Mouse (Mus musculus): ENCODE measurements around the gene Lrfn1. TPM values are rescaled to one million over a fixed set of nuclear protein-coding genes. Genes with fewer than 3 reads are reported as not detected.
A peak's percentile ranks its signal among the peaks of the same experiment; 100 is the strongest.

Gene Lrfn1
- polyA plus RNA-seq, 1 experiment = 2.7 TPM

GRCm38 (mm10) chr7:28436932-28437570 lies 14.7 kb upstream of the Lrfn1 start, which contains the start of gene Gmfg:
TSS of gene Gmfg (plus strand) at chr7:28437447.
- H3K27me3 ChIP-seq (ENCODE audit: control insufficient read depth, insufficient read depth, low read length) = no peaks in the 10 kb centered on the region
- WGBS = 9% methylated on average over 16 of the region's 16 CpGs
- TF ChIP-seq CTCF (IDR thresholded peaks at IDR 0.05; ENCODE audit: extremely low read depth, insufficient read depth, insufficient read length, insufficient replicate concordance) = peak; percentile 63; the same call in 1 of the 2 replicates
- no peak; the same call in 1 of the 2 replicates for TF ChIP-seq POLR2A (IDR thresholded peaks at IDR 0.05; ENCODE audit: low read depth, low read length)
- peaks cover 17% of the 10 kb centered on the region for H3K4me1 ChIP-seq (ENCODE audit: control insufficient read depth, insufficient read depth, insufficient read length)
- no peaks in the 10 kb centered on the region for H3K36me3 ChIP-seq (ENCODE audit: control insufficient read depth, insufficient read depth, low read length)
- H3K27ac ChIP-seq (ENCODE audit: insufficient read depth, low read length) = peak within 1 kb of the TSS; percentile 92
- H3K4me3 ChIP-seq (ENCODE audit: extremely low read depth, insufficient read depth, insufficient read length) = peak within 1 kb of the TSS; percentile 75
- peak; percentile 83 to 86 for DNase-seq (ENCODE audit: low read depth in 1 of 2, low spot score in 2 of 2)

DNA sequence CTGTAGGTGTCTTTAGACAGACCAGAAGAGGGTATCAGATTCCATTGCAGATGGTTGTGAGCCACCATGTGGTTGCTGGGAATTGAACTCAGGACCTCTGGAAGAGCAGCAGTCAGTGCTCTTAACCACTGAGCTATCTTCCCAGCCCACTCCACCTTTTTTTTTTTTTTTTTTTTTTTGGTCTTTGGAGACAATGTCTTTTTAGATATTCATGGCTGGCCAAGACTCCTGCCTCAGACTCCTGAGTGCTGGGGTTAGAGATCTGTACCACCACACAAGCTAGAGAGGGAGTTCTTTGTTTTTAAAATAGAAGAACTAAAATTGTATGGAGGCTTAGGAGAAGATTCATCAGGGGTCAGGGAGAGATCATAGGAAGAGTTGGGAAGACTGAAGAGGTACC lies 13.8 kb upstream of the Lrfn1 start:
- Histone ChIP-seq H3K27ac (ENCODE audit: insufficient read depth, low read length) (no peak overlapping the region), H3K27me3 (ENCODE audit: control insufficient read depth, insufficient read depth, low read length) (no peaks in the 10 kb centered on the region), H3K4me1 (ENCODE audit: control insufficient read depth, insufficient read depth, insufficient read length) (peaks cover 13% of the 10 kb centered on the region), H3K4me3 (ENCODE audit: extremely low read depth, insufficient read depth, insufficient read length) (no peak overlapping the region), H3K36me3 (ENCODE audit: control insufficient read depth, insufficient read depth, low read length) (no peaks in the 10 kb centered on the region)
- TF ChIP-seq CTCF (IDR thresholded peaks at IDR 0.05; ENCODE audit: extremely low read depth, insufficient read depth, insufficient read length, insufficient replicate concordance) (no peak), POLR2A (IDR thresholded peaks at IDR 0.05; ENCODE audit: low read depth, low read length) (no peak)
- no peak for DNase-seq (ENCODE audit: low read depth in 1 of 2, low spot score in 2 of 2)

DNA sequence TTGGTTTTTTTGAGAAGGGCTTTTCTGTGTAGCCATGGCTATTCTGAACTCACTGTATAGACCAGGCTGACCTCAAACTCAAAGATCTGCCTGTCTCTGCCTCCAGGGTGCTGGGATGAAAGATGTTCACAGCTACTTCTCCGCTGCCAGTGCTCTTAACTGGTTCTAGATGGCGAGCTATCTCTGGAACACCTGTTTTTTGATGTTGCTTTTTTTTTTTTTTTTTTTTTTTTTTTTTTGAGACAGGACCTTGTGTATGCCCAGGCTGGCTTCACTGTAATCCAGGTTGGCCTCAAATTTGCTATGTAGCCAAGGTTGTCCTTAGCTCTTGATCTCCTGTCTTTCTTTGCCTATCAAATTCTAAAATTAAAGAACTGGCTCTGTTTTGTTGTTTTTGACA lies 13.0 kb upstream of the Lrfn1 start:
- TF ChIP-seq POLR2A (IDR thresholded peaks at IDR 0.05; ENCODE audit: low read depth, low read length) = no peak
- no peak for TF ChIP-seq CTCF (IDR thresholded peaks at IDR 0.05; ENCODE audit: extremely low read depth, insufficient read depth, insufficient read length, insufficient replicate concordance)
- Histone ChIP-seq H3K27me3 (ENCODE audit: control insufficient read depth, insufficient read depth, low read length) (no peaks in the 10 kb centered on the region), H3K36me3 (ENCODE audit: control insufficient read depth, insufficient read depth, low read length) (no peaks in the 10 kb centered on the region), H3K27ac (ENCODE audit: insufficient read depth, low read length) (no peak overlapping the region), H3K4me1 (ENCODE audit: control insufficient read depth, insufficient read depth, insufficient read length) (peaks cover 11% of the 10 kb centered on the region), H3K4me3 (ENCODE audit: extremely low read depth, insufficient read depth, insufficient read length) (no peak overlapping the region)
- no peak for DNase-seq (ENCODE audit: low read depth in 1 of 2, low spot score in 2 of 2)
- WGBS = 59% methylated on average over 2 of the region's 2 CpGs

DNA sequence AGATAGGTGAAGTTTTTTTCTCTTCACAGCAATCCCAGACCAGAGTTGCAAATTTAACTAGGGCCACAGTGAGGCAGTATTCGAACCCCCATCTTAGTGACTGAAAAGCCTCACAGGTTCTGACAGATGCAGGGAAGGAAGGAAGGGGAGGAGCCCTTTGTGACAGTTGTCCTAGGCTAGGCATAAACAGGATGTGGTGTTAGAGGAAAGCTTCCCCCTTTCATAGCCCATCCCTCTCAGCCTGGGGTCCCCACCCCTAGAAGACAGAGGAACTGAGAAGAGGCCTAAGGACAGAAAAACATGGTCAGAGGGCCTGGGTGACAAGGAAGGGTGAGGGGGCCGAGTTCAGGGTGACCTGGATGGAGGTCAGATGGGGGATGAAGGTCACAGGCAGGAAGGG lies 11.0 kb upstream of the Lrfn1 start:
- peak; percentile 77 to 88 for DNase-seq (ENCODE audit: low read depth in 1 of 2, low spot score in 2 of 2)
- H3K4me1 ChIP-seq (ENCODE audit: control insufficient read depth, insufficient read depth, insufficient read length) = peaks cover 7% of the 10 kb centered on the region
- TF ChIP-seq CTCF (IDR thresholded peaks at IDR 0.05; ENCODE audit: extremely low read depth, insufficient read depth, insufficient read length, insufficient replicate concordance) (no peak), POLR2A (IDR thresholded peaks at IDR 0.05; ENCODE audit: low read depth, low read length) (peak; percentile 93)
- H3K4me3 ChIP-seq (ENCODE audit: extremely low read depth, insufficient read depth, insufficient read length) = peak overlapping the region; percentile 66
- H3K36me3 ChIP-seq (ENCODE audit: control insufficient read depth, insufficient read depth, low read length) = peaks cover under 1% of the 10 kb centered on the region
- H3K27ac ChIP-seq (ENCODE audit: insufficient read depth, low read length) = peak overlapping the region; percentile 96
- no peaks in the 10 kb centered on the region for H3K27me3 ChIP-seq (ENCODE audit: control insufficient read depth, insufficient read depth, low read length)
- WGBS = 2% methylated on average over 2 of the region's 2 CpGs

DNA sequence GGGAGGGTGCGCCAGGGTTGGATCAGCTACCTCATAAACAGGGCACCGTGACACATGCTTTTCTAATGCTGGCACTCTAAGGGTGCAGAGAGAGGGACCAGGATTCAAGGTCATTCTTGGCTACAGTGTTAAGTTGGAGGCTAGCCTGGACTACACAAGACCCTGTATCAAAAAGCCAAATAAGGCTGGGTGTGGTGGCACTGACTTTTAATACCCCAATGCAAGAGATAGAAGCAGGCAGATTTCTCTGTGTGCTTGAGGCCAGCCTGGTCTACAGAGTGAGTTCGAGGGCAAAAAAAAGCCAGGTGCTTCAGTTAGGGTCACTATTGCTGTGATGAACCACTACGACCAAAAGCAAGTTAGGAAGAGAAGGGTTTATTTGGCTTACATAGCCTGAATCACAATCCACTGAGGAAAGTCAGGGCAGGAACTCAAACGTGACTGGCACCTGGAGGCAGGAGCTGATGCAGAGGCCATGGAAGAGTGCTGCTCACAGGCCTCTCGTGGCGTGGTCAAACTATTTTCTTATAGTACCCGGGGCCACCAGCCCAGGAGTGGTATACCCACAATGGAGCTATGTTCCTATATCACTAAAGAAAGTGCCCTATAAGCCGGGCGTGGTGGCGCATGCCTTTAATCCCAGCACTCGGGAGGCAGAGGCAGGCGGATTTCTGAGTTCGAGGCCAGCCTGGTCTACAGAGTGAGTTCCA lies 9.8 kb upstream of the Lrfn1 start:
- H3K27me3 ChIP-seq (ENCODE audit: control insufficient read depth, insufficient read depth, low read length) = no peaks in the 10 kb centered on the region
- H3K27ac ChIP-seq (ENCODE audit: insufficient read depth, low read length) = peak overlapping the region; percentile 87
- 32% methylated on average over 14 of the region's 14 CpGs for WGBS
- peak overlapping the region; percentile 47; the same call in 1 of the 2 replicates for H3K4me3 ChIP-seq (ENCODE audit: extremely low read depth, insufficient read depth, insufficient read length)
- peaks cover 7% of the 10 kb centered on the region; the same call in 1 of the 2 replicates for H3K4me1 ChIP-seq (ENCODE audit: control insufficient read depth, insufficient read depth, insufficient read length)
- DNase-seq (ENCODE audit: low read depth in 1 of 2, low spot score in 2 of 2) = no peak
- no peak for TF ChIP-seq POLR2A (IDR thresholded peaks at IDR 0.05; ENCODE audit: low read depth, low read length)
- no peak for TF ChIP-seq CTCF (IDR thresholded peaks at IDR 0.05; ENCODE audit: extremely low read depth, insufficient read depth, insufficient read length, insufficient replicate concordance)
- H3K36me3 ChIP-seq (ENCODE audit: control insufficient read depth, insufficient read depth, low read length) = peaks cover 3% of the 10 kb centered on the region

DNA sequence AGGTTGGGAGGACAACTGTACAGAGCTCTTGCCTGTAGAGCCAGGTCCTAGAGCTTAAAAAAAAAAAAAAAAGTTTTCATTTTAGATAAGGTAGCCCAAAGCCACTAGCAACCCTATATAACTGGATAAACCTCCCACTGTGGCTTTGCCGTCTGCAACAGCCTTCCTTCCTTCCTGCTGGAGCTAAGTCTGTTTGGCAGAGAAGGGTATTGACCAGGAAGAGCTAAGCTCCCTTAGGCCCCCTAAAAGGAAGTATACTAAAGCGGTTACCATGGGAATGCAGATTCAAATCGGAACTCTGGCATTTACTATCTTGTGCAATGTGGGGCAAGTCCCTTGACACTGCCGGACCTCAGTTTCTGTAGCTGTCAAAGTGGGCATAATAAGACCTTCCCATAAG lies 9.1 kb upstream of the Lrfn1 start:
- H3K4me1 ChIP-seq (ENCODE audit: control insufficient read depth, insufficient read depth, insufficient read length) = peaks cover 3% of the 10 kb centered on the region; the same call in 1 of the 2 replicates
- H3K27ac ChIP-seq (ENCODE audit: insufficient read depth, low read length) = peak overlapping the region; percentile 10
- peak overlapping the region; percentile 21; the same call in 1 of the 2 replicates for H3K4me3 ChIP-seq (ENCODE audit: extremely low read depth, insufficient read depth, insufficient read length)
- no peaks in the 10 kb centered on the region for H3K27me3 ChIP-seq (ENCODE audit: control insufficient read depth, insufficient read depth, low read length)
- peaks cover 5% of the 10 kb centered on the region for H3K36me3 ChIP-seq (ENCODE audit: control insufficient read depth, insufficient read depth, low read length)
- WGBS = under 1% methylated on average over 4 of the region's 4 CpGs
- no peak for TF ChIP-seq POLR2A (IDR thresholded peaks at IDR 0.05; ENCODE audit: low read depth, low read length)
- TF ChIP-seq CTCF (IDR thresholded peaks at IDR 0.05; ENCODE audit: extremely low read depth, insufficient read depth, insufficient read length, insufficient replicate concordance) = no peak
- DNase-seq (ENCODE audit: low read depth in 1 of 2, low spot score in 2 of 2) = no peak
